Mouse (Mus musculus) hindbrain, postnatal 0 days (tissue): ENCODE data around the gene Mrc1. TPM values are rescaled to one million over a fixed set of nuclear protein-coding genes. Genes with fewer than 3 reads are reported as not detected.
"Not testable (repeated sequence)": the region's sequence is repeated elsewhere in the genome, so short reads cannot be mapped to it uniquely, and the experiment has no call there.

Experiments
- ATAC-seq: fragments of 200-750 bp; cut with Nextera tagmentation; 2 replicates; pipeline ENCODE4 v1.8.0; 2017; ENCODE audit warnings: mild to moderate bottlenecking, moderate TSS enrichment, moderate library complexity
- DNase-seq: peaks from one replicate; pipeline ENCODE4 v3.0.0-alpha.2; 2015; ENCODE audit warnings: low spot score
- H3K27ac ChIP-seq: fragments of 300-500 bp; sonication (generic); 2 replicates; pipeline ENCODE4 v1.5.1; 2014; ENCODE audit warnings: mild to moderate bottlenecking
- H3K27me3 ChIP-seq: fragments of 300-500 bp; sonication (generic); 2 replicates; pipeline ENCODE4 v1.6.1; 2014; ENCODE audit warnings: low read length, mixed read lengths; ENCODE audit not compliant: insufficient read depth
- H3K36me3 ChIP-seq: fragments of 300-500 bp; sonication (generic); 2 replicates; pipeline ENCODE4 v1.6.1; 2014; ENCODE audit warnings: low read length, mixed read lengths; ENCODE audit not compliant: insufficient read depth
- H3K4me1 ChIP-seq: fragments of 300-500 bp; sonication (generic); 2 replicates; pipeline ENCODE4 v1.6.1; 2014; ENCODE audit warnings: antibody characterized with exemption, low read length, mixed read lengths; ENCODE audit not compliant: insufficient read depth
- H3K4me2 ChIP-seq: fragments of 300-500 bp; sonication (generic); 2 replicates; pipeline ENCODE4 v1.6.1; 2014; ENCODE audit warnings: low read depth, mild to moderate bottlenecking, low read length, moderate library complexity, mixed read lengths
- H3K4me3 ChIP-seq: fragments of 300-500 bp; sonication (generic); 2 replicates; pipeline ENCODE4 v1.5.1; 2014; ENCODE audit warnings: low read length
- H3K9ac ChIP-seq: fragments of 300-500 bp; sonication (generic); replicated peaks from 2 replicates; pipeline ENCODE4 v1.6.1; 2014; ENCODE audit warnings: mild to moderate bottlenecking, low read length, moderate library complexity, mixed read lengths
- H3K9me3 ChIP-seq: fragments of 300-500 bp; sonication (generic); 2 replicates; pipeline ENCODE4 v1.6.1; 2016; ENCODE audit warnings: low read length, mixed read lengths
- CTCF ChIP-seq: IDR thresholded peaks from 2 replicates; pipeline ENCODE4 v1.5.1; 2016; ENCODE audit warnings: antibody characterized with exemption, control low read depth, low read depth
- WGBS: fragments of 180-500 bp; shearing (Covaris S2); extraction: QIAGEN DNeasy Blood & Tissue Kit; methylation state at CpG from one replicate; pipeline ENCODE4 v1.1.7; 2014; 5-methylcytosine and 5-hydroxymethylcytosine counted together
- polyA plus RNA-seq: library from polyadenylated mRNA; unstranded; fragments of >200 nt; fragmentation: Nextera tagmentation; extraction: Ambion mirVana; gene quantifications from 2 replicates; pipeline ENCODE4 v1.2.1, GENCODE M21; 2015
- total RNA-seq: library from RNA; depleted of rRNA; stranded (reverse); fragments of >200 nt; gene quantifications from 2 replicates; pipeline ENCODE4 v1.2.3, GENCODE M21; 2014; rRNA removed

Mrc1 gene
- total RNA-seq (6.0 and 10.3 TPM in 2 replicates), polyA plus RNA-seq (3.6 and 4.7 TPM in 2 replicates)

- Histone ChIP-seq H3K9me3 (no peaks in the 10 kb centered on the region), H3K27me3 (no peaks in the 10 kb centered on the region), H3K4me3 (no peak within 1 kb of the TSS), H3K27ac (no peak within 1 kb of the TSS), H3K4me1 (no peaks in the 10 kb centered on the region), H3K9ac (no peak within 1 kb of the TSS), H3K36me3 (no peaks in the 10 kb centered on the region), H3K4me2 (no peak within 1 kb of the TSS)
- no peak for TF ChIP-seq CTCF
- WGBS, result 65% methylated on average over 3 of the region's 3 CpGs
- ATAC-seq, result no peak
- no peak for DNase-seq
Observed at GRCm38 (mm10) chr2:14229149-14229548, at the start of gene Mrc1. TSS of gene Mrc1 (plus strand) at chr2:14229392.

GRCm38 (mm10) chr2:14184375-14184774 lies 44.8 kb upstream of the Mrc1 start:
- TF ChIP-seq CTCF, result no peak
- H3K27me3 ChIP-seq, result no peaks in the 10 kb centered on the region
- no peak overlapping the region for H3K9ac ChIP-seq
- H3K9me3 ChIP-seq, result peaks cover 2% of the 10 kb centered on the region; the same call in 1 of the 2 replicates
- no peak overlapping the region for H3K4me2 ChIP-seq
- H3K4me1 ChIP-seq, result no peaks in the 10 kb centered on the region
- ATAC-seq, result no peak
- no peak overlapping the region for H3K4me3 ChIP-seq
- no peaks in the 10 kb centered on the region for H3K36me3 ChIP-seq
- no peak for DNase-seq
- H3K27ac ChIP-seq, result no peak overlapping the region

- Histone ChIP-seq H3K9me3 (no peaks in the 10 kb centered on the region), H3K9ac (no peak overlapping the region), H3K4me3 (no peak overlapping the region), H3K27ac (no peak overlapping the region), H3K4me1 (no peaks in the 10 kb centered on the region), H3K36me3 (no peaks in the 10 kb centered on the region), H3K4me2 (no peak overlapping the region), H3K27me3 (no peaks in the 10 kb centered on the region)
- 85% methylated on average over 4 of the region's 4 CpGs for WGBS
- DNase-seq (no peak), ATAC-seq (no peak)
- TF ChIP-seq CTCF, result no peak
Observed at GRCm38 (mm10) chr2:14190684-14191083, 38.5 kb upstream of the Mrc1 start.

- no peak overlapping the region for H3K27ac ChIP-seq
- no peaks in the 10 kb centered on the region for H3K4me1 ChIP-seq
- no peak for ATAC-seq
- H3K9ac ChIP-seq, result no peak overlapping the region
- H3K36me3 ChIP-seq, result no peaks in the 10 kb centered on the region
- TF ChIP-seq CTCF, result no peak
- H3K4me3 ChIP-seq, result no peak overlapping the region
- 89% methylated on average over 4 of the region's 4 CpGs for WGBS
- no peak overlapping the region for H3K4me2 ChIP-seq
- DNase-seq, result no peak
- H3K9me3 ChIP-seq, result no peaks in the 10 kb centered on the region
- no peaks in the 10 kb centered on the region for H3K27me3 ChIP-seq
Observed at GRCm38 (mm10) chr2:14191601-14192000, 37.6 kb upstream of the Mrc1 start.

- no peak for ATAC-seq
- 82% methylated on average over 6 of the region's 6 CpGs for WGBS
- no peak for DNase-seq
- Histone ChIP-seq H3K27me3 (no peaks in the 10 kb centered on the region), H3K4me3 (no peak overlapping the region), H3K9ac (no peak overlapping the region), H3K4me2 (no peak overlapping the region), H3K9me3 (no peaks in the 10 kb centered on the region), H3K4me1 (no peaks in the 10 kb centered on the region), H3K27ac (no peak overlapping the region), H3K36me3 (no peaks in the 10 kb centered on the region)
- TF ChIP-seq CTCF, result no peak
Observed at GRCm38 (mm10) chr2:14192046-14192445, 37.1 kb upstream of the Mrc1 start.

- H3K9me3 ChIP-seq, H3K4me1 ChIP-seq, H3K27ac ChIP-seq, H3K4me2 ChIP-seq, DNase-seq, ATAC-seq, H3K36me3 ChIP-seq, H3K27me3 ChIP-seq, H3K9ac ChIP-seq, H3K4me3 ChIP-seq: not testable (repeated sequence)
- WGBS, result no CpG with 5 or more reads among the region's 2 CpGs
Observed at GRCm38 (mm10) chr2:14198325-14198903, 30.8 kb upstream of the Mrc1 start.

- H3K27ac ChIP-seq, result no peak overlapping the region
- DNase-seq (peak; percentile 6), ATAC-seq (peak; percentile 29; the same call in 1 of the 2 replicates)
- no peak for TF ChIP-seq CTCF
- H3K9ac ChIP-seq, result no peak overlapping the region
- H3K4me2 ChIP-seq, result no peak overlapping the region
- H3K36me3 ChIP-seq, result no peaks in the 10 kb centered on the region
- no peaks in the 10 kb centered on the region for H3K27me3 ChIP-seq
- H3K9me3 ChIP-seq, result no peaks in the 10 kb centered on the region
- H3K4me1 ChIP-seq, result no peaks in the 10 kb centered on the region
- no peak overlapping the region for H3K4me3 ChIP-seq
- WGBS, result 39% methylated on average over 2 of the region's 2 CpGs
Observed at GRCm38 (mm10) chr2:14199621-14200020, 29.6 kb upstream of the Mrc1 start.

GRCm38 (mm10) chr2:14200879-14201445 lies 28.2 kb upstream of the Mrc1 start:
- WGBS, result no CpG with 5 or more reads among the region's 2 CpGs
- not testable (repeated sequence) for ATAC-seq, DNase-seq, H3K4me1 ChIP-seq, H3K36me3 ChIP-seq, H3K4me2 ChIP-seq, H3K27me3 ChIP-seq, H3K9ac ChIP-seq, H3K4me3 ChIP-seq, H3K27ac ChIP-seq, H3K9me3 ChIP-seq
